Mouse (Mus musculus): ENCODE results near the gene Ankzf1.

- no peak for TF ChIP-seq POLR2A (IDR thresholded peaks at IDR 0.05; ENCODE audit: insufficient read depth, low read length)
- TF ChIP-seq CTCF (IDR thresholded peaks at IDR 0.05; ENCODE audit: low read depth, low read length): no peak
- no peak for TF ChIP-seq EP300 (IDR thresholded peaks at IDR 0.05; ENCODE audit: insufficient read depth, low read depth, low read length)
These were observed 11.2 kb upstream of the Ankzf1 start for GRCm38 (mm10) chr1:75180741-75181140.
